Mouse (Mus musculus) ES-Bruce4 (cell line): ENCODE data around the gene Vapb.

Experiments
- CTCF ChIP-seq: IDR thresholded peaks from one replicate; pipeline ENCODE4 v1.8.1; 2011; ENCODE audit warnings: low read depth, low read length
- POLR2A ChIP-seq: IDR thresholded peaks from one replicate; pipeline ENCODE4 v1.8.1; 2011; ENCODE audit warnings: low read length; ENCODE audit not compliant: insufficient read depth

- TF ChIP-seq POLR2A (no peak), CTCF (no peak)
Measured at GRCm38 (mm10) chr2:173803827-173804226, 66.5 kb downstream of the Vapb start.
